Mouse (Mus musculus) heart, adult 2 months (tissue): ENCODE data around the gene Thbd.

Source experiments
- EP300 ChIP-seq: fragments of 200-500 bp; IDR thresholded peaks from 2 replicates; pipeline ENCODE4 v1.6.1; 2011; ENCODE audit warnings: low read depth, low read length, control low read depth; ENCODE audit not compliant: insufficient read depth
- POLR2A ChIP-seq: fragments of 200-500 bp; IDR thresholded peaks from 2 replicates; pipeline ENCODE4 v1.6.1; 2011; ENCODE audit warnings: mild to moderate bottlenecking, low read depth, low read length, control low read depth; ENCODE audit not compliant: insufficient read depth

GRCm38 (mm10) chr2:148439691-148440276 lies 31.8 kb upstream of the Thbd start:
- TF ChIP-seq EP300 (no peak), POLR2A (no peak)
